Mouse (Mus musculus) liver, embryonic 14.5 days (tissue): ENCODE results near the gene Mfsd6l.

Experiments
- CTCF ChIP-seq: IDR thresholded peaks from 2 replicates; pipeline ENCODE4 v1.5.1; 2016; ENCODE audit warnings: antibody characterized with exemption, low read depth, control low read depth
- EP300 ChIP-seq: IDR thresholded peaks from 2 replicates; pipeline ENCODE4 v1.6.1; 2016; ENCODE audit warnings: antibody characterized with exemption, low read depth

GRCm38 (mm10) chr11:68553981-68554471, 2.0 kb upstream of the Mfsd6l start:
- peak; percentile 31; the same call in 1 of the 2 replicates for TF ChIP-seq CTCF
- no peak for TF ChIP-seq EP300
